Mouse (Mus musculus): ENCODE results near the gene Cd28.

The Cd28 gene

DNA sequence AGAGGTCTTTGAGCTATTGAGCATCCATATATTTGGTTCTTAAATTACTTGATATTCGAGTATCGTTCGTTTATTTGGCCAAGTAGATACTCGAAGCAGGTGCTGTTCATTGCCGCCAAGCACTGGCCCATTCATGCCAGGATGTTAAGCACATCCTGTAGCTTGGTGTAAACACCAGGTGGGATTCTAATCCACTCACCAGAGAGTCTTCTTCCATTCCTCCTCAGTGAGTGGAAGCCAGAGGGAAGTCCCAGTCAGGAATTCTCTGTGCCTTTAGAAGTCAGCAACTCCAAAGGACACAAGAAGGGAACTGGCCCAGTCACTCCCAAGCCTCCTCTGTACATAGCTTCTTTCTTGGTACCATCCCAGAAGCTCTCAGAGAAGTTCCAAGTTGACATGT, at the start of gene Cd28:
TSS of gene Cd28 (plus strand) at position 234 of the 400 bp plus-strand sequence.
- no peak for DNase-seq (ENCODE audit: low spot score)

DNA sequence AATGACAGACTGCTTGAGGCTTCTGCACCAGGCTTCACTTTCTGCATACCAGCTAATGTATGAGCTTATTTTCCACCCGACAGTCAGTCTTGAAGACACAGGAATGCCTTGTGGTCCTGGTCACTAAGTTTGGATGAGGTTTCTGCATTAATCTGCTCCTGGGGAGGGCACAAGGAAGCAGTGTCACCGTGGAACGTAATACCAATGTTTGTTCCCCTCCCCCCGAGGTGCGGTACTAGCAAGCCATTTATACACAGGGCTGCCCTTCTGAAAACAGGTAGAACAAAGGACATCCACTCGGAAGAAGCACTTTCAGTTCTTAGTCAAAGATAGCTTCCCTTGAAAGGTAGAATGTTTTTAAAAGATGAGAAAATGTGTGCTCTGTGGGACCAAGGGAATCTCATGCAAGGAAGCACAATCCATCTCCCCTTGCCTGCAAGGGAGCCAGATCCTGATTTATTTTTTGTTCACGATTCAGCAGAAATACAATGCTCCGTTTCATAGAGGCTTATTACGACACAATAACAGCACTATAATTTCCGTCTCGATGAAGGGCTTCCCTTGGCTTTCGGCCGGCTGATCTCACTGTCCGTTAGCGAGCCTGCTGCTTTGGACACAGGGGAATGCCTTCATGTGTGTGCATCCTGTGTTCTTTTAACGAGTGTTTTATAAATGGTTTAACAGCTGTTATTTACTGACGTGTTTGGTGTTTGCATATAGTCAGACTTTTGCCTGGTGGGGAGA, 48.6 kb upstream of the Cd28 start:
- peak; percentile 17 for DNase-seq (ENCODE audit: low spot score)

GRCm38 (mm10) chr1:60669048-60669447, 47.6 kb upstream of the Cd28 start:
- DNase-seq (ENCODE audit: low spot score), result peak; percentile 79

- DNase-seq (ENCODE audit: low spot score), result no peak
Observed at GRCm38 (mm10) chr1:60669664-60670063, 46.9 kb upstream of the Cd28 start.

GRCm38 (mm10) chr1:60670172-60670571, 46.4 kb upstream of the Cd28 start:
- no peak for DNase-seq (ENCODE audit: low spot score)

GRCm38 (mm10) chr1:60683766-60684165, 32.8 kb upstream of the Cd28 start:
- no peak for DNase-seq (ENCODE audit: low spot score)

DNA sequence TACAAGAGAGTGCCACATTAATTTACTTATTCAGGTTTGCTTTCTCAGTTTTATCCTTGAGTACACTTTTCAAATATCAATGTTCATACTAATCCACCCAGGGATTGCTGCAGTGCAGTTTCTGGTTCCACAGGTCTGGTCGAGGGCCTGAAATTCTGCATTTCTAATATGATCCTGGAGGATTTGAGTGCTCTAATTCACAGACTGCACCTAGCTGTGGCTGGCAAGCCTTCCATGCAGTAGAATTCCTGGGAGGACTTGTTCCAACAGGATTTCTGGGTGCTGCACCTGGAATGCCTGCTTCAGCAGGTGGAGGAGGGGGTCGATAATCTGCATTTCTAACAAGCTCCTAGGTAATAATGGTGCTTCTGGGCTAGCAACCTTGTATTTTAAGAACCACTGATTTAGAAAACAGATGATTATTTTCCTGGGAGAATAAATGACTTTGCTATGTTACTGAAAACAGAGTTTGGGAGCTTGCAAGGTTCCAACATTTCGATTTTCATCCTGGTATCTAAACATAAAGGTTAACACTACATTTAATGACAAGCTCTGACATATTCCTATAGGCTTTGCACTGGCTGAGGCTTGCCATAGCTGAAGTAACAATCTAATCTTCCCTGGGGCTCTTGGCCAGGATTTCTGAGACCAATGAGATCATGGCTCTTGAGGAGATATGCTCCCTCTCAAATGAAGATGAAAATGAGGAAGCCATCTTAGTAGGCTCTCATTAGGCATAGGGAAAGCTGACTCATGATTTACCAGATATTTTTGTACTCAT, 20.3 kb upstream of the Cd28 start:
- no peak for DNase-seq (ENCODE audit: low spot score)

DNA sequence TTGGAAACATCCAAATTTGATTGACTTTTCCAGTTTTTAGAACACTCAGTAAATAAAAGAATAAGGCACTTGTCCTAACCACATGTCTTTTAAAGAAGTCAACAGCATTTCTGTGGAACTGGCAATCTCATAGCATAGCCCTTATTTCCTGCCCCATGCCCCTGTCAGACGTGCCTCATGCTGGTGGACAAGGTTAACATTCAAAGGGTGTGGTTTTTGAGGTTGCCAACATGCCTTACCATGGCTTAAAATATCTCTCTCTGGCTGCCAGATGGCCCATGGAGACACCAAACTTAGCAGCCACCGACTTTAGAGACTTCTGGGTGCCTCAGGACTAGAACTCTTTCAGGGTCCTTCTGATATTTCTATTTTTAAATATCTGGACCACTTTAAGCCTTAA, 14.0 kb upstream of the Cd28 start:
- DNase-seq (ENCODE audit: low spot score), result peak; percentile 34

DNA sequence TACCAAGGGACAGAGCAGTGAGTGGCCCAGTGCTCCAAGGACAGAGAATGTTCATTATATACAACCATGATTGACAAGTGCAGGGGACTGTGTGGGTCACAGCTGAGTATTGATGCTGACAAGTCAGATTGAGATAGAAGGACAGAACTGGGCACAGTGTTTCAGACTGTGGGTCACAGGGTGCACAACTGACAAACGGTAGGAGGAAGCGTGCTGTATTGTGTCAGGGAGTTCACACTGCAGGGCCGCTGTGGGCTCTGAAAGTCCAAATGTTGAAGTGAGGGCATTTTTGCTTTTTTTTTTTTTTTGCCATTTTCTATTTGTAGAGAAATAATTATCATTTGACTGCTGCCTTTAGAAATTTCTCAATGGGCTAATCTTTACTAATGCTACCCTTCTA, 3.4 kb upstream of the Cd28 start:
- DNase-seq (ENCODE audit: low spot score), result no peak

GRCm38 (mm10) chr1:60715651-60716196, 876 bp upstream of the Cd28 start:
- peak; percentile 20 for DNase-seq (ENCODE audit: low spot score)

- DNase-seq (ENCODE audit: low spot score), result no peak
Observed at GRCm38 (mm10) chr1:60718580-60718979, 2.0 kb downstream of the Cd28 start.

- no peak for DNase-seq (ENCODE audit: low spot score)
Observed at GRCm38 (mm10) chr1:60723555-60723954, 7.0 kb downstream of the Cd28 start.

- DNase-seq (ENCODE audit: low spot score), result peak; percentile 30
Observed at GRCm38 (mm10) chr1:60731940-60732339, 15.3 kb downstream of the Cd28 start.

DNA sequence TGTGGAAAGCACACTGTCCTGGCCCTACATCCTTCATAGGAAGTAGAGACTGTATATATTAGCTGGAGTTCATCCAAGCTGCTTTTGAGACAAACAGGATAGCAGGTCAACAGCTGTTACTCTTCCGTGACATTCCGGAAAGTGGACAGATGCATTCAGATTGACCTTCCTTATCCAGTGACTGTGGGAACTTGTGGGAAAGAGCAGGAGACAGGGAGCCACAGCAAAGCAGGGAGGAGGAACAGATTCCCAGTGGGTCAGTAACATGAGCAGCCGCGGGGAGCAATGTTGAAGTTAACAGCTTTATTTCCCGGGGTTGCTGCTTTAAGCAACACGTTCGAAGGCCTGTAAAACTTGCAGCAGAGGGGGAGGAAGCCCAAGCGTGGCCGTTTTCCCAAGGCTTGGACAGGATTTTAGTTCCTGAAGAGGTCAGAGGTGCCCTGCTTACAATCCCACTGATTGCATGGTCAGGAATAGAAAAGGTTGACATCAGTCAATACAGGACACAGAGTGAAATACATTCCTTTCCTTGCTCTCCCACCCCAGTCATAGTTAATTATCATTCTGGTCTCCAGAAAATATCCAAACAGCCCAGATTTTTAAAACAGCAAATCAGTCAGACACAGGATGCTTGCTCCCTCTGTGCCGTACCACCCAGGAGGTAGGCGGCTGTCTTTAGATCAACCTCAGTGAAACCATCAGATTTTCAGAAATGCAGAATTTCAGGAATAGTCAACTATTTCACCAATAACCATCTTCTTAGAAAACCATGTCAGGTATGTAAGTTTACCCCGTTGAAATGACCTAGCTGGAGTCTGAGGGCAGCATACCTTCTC, 18.7 kb downstream of the Cd28 start:
- no peak for DNase-seq (ENCODE audit: low spot score)

DNA sequence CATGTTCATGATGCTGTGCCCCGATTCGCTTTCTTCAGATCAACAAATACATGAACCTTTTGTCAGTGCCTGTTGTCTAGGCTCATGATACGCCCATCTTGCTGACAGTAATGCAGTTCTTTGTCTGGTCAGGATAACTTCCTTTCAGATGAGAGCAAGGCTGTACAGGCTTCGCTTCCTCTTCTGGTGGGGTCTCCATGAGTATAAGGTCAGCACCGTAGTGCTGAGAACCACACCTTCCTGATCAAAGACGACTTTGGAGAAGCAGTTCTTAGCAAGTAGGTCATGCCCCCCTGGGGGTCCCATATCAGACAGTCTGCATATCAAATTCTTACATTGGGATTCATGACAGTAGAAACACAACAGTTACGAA, 19.3 kb downstream of the Cd28 start:
- no peak for DNase-seq (ENCODE audit: low spot score)

GRCm38 (mm10) chr1:60744266-60744665, 27.7 kb downstream of the Cd28 start:
- DNase-seq (ENCODE audit: low spot score), result no peak

- peak; percentile 60 for DNase-seq (ENCODE audit: low spot score)
Observed at GRCm38 (mm10) chr1:60745664-60746063, 29.1 kb downstream of the Cd28 start.

GRCm38 (mm10) chr1:60746153-60746552, 29.6 kb downstream of the Cd28 start:
- DNase-seq (ENCODE audit: low spot score), result peak; percentile 26

DNA sequence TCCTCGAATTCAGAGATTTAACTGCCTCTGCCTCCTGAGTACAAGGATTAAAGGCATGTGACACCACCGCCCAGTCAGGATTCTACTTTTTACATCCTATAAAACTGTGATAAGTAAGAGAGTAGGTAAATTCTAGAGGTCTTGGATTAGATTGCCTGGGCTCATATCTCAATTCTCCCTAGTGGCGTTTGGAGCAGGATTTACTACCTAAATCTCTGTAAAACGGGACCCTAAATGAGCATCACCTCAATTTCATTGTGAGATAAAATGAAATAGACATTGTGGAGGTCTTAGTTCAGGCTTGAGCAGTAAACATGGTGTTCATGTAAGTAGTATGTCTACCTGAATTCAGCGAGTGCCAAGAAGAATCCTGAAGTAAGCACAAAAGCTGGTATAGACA, 30.3 kb downstream of the Cd28 start:
- DNase-seq (ENCODE audit: low spot score), result no peak

- DNase-seq (ENCODE audit: low spot score), result no peak
Observed at GRCm38 (mm10) chr1:60748286-60748685, 31.7 kb downstream of the Cd28 start.

DNA sequence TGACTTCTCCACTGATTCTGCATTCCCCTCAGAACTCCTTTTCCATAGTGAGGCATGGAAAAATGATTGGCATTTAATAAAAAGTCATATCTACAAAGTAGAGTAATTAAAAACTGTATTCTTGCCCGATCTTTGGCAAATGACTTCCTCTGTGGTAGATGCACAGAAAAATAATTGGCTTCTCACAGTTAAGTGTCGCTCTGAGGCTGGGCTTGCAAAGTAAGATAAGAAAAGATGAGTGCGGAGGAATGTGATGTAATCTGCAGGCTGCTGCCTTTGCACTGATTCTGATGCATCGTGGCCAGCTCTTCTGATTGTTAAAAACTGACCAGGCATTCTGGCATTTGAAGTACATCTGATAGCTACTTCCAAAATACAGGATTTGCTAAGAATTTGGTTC, 32.3 kb downstream of the Cd28 start:
- no peak for DNase-seq (ENCODE audit: low spot score)

- no peak for DNase-seq (ENCODE audit: low spot score)
Observed at GRCm38 (mm10) chr1:60749346-60749840, 32.8 kb downstream of the Cd28 start.

All from adipocyte (in vitro differentiated cells).